Mouse (Mus musculus) splenic B cell, adult 2 months (primary cell): ENCODE results near the gene Eif3m.

Experiments used
- DNase-seq: peaks from one replicate; pipeline ENCODE4 v3.0.0-alpha.2; 2011; ENCODE audit warnings: low read depth, low spot score
- H3K27me3 ChIP-seq: 2 replicates; pipeline ENCODE4 v1.6.1; 2012; ENCODE audit warnings: mild to moderate bottlenecking, low read length, moderate library complexity, mixed read lengths; ENCODE audit not compliant: control insufficient read depth, poor library complexity, insufficient read depth, severe bottlenecking
- H3K36me3 ChIP-seq: 2 replicates; pipeline ENCODE4 v1.6.1; 2012; ENCODE audit warnings: mild to moderate bottlenecking, low read length, moderate library complexity, mixed read lengths; ENCODE audit not compliant: control insufficient read depth, poor library complexity, insufficient read depth, severe bottlenecking

Eif3m gene

DNA sequence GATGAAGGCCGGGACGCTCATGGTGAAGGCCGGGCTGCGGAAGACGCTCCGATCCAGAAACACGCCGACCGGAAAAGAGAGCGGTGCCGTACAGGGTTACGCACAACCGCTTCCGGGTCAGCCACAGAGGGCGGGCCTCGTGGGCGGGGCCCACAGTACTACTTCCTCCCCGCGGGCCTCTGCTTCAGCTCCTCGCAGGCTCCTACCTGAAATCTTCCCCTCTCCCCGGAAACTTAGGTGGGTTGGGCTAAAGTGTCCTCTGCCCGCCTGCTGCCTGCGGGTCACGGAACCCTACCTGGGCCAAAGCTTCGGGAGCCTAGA is at the start of gene Eif3m:
Gene Eif3m (minus strand): TSS at position 114 of the 321 bp plus-strand sequence.
- peak; percentile 94 for DNase-seq
- no peaks in the 10 kb centered on the region; the same call in 1 of the 2 replicates for H3K36me3 ChIP-seq
- H3K27me3 ChIP-seq = no peaks in the 10 kb centered on the region

DNA sequence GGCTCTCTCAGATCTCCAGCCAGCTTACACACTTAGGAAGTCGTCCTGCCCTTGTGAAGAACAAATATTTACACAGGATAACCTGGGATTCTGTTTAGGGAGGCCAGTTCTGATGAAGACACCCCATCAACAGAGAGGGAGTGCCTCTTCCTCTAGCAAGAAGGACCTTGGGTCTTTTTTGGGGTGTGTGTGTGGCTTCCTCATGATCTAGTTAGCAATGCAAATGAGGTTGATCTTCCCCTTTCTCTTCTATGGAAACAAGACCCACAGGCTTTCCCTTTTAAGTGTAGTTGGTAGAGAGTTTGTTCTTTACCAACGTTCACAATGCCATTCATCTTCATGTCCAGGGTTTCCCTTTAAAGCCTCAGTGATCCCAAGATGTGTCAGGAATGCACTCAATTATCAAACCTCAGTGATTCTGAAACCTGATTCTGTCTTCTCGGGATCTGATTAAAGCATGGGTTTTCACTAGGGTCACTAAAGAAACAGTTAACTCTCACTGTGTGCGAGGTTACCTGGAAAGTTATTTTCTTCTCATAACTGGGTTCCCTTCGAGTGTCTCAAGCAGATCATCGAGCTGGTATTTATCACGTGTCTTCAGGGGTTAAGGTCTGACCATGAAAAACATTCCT is 46.0 kb upstream of the Eif3m start:
- peak; percentile 42 for DNase-seq
- Histone ChIP-seq H3K36me3 (no peaks in the 10 kb centered on the region), H3K27me3 (no peaks in the 10 kb centered on the region)

DNA sequence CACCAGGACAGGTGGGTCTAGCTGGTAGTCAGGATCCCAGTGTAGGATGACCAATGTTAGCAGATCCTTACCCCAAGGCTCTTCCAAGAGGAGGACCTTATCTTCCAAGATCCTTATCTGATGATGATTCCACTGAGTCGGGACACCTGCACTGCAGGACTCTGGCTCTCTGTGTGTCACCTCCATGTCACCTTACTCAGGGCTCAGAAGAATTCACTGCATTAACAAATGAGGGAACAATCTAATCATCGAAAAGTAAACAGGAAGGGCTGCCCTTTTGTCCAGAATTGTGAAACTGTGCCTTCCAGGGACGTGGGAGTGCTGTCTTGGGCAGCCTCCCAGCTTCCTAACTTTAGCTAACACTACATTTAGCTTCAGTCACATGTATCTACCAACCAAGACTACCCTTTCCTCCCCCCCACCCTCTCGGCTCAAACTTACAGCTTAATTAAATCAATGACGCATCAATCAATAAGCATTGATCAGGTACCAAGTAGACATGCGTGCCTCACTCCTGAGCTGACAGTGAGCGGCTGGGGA is 41.8 kb upstream of the Eif3m start:
- H3K36me3 ChIP-seq = no peaks in the 10 kb centered on the region
- no peak for DNase-seq
- H3K27me3 ChIP-seq = no peaks in the 10 kb centered on the region

DNA sequence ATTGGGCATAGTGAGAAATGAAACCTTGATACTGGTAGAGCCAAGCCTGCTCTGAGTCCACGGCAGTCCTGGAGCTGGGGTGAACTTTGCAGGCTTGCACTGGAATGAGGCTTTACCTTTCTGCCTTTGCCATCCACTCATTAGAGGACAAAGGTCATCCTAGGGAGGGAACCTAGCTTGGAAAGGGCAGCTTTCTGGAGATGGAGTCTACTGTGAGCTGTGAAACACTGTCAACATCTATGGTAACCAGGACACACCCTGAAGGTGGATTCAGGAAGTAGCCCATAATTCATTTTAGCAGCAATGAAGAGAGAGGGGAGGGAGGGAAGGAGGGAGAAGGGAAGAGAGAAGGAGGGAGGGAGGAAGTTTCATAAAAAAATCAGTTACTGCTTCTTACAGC is 38.6 kb upstream of the Eif3m start:
- no peak for DNase-seq
- H3K36me3 ChIP-seq = no peaks in the 10 kb centered on the region

DNA sequence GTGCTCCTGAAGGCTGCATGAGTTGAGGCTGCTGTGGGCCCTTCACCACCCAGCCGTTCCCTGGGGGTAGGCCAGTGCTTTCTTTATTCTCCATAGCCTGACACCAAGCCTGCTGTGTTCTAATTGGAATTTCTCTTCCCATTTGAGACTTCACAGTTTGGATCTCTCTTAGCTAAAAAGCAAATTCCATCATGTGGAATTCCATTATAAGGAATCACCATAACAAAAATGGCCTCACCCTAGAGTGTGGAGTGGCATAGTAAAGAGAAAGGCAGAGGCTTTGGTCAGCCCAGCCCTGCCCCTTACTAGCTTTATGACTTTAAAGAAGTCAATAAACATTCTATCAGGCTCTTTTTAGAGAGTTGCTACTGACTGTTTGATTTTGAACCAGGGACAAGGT is 31.4 kb upstream of the Eif3m start:
- DNase-seq = no peak
- H3K36me3 ChIP-seq = no peaks in the 10 kb centered on the region

More for the DNA sequence above, 38.6 kb upstream of the Eif3m start:
- no peaks in the 10 kb centered on the region for H3K27me3 ChIP-seq

DNA sequence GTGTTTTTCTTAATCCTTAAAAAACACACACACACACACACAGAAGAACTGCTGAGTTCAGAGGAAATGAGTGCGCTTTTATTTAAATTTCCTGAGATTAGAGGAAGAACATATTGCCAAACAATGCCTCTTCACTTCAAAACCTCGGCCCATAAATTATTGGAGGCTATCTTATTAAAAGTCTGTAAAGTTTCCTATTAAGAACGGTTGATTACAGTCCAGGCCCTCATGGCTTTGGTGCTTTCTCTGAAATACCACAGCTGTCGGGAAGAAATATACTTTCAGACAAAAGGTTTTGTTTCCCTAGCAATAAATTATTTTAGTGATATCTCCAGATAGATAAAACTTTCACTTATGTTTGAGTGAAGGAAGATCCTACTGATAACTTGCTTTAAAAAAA is 26.3 kb upstream of the Eif3m start:
- no peak for DNase-seq
- Histone ChIP-seq H3K36me3 (no peaks in the 10 kb centered on the region), H3K27me3 (no peaks in the 10 kb centered on the region)

More for the DNA sequence above, 31.4 kb upstream of the Eif3m start:
- H3K27me3 ChIP-seq = no peaks in the 10 kb centered on the region

DNA sequence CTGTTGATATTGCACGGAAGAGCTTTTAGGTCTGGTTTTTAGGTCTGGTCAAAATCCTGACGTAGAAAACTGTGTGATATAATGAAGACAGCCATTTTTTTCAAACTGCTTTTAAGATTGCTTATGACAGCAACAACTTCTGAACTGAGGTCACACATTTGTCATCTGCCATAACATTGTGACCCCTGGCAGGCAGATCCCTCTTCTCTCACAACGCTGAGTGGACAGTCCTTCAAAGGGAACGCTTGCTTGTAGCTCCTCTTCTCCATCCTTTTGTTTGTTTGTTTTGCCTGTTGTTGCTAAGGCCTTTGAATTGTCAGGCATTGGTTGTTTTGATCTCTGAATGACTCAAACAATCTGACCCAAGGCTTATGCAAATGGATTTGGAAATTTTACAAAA is 24.0 kb upstream of the Eif3m start:
- DNase-seq = no peak
- Histone ChIP-seq H3K27me3 (no peaks in the 10 kb centered on the region), H3K36me3 (no peaks in the 10 kb centered on the region)

DNA sequence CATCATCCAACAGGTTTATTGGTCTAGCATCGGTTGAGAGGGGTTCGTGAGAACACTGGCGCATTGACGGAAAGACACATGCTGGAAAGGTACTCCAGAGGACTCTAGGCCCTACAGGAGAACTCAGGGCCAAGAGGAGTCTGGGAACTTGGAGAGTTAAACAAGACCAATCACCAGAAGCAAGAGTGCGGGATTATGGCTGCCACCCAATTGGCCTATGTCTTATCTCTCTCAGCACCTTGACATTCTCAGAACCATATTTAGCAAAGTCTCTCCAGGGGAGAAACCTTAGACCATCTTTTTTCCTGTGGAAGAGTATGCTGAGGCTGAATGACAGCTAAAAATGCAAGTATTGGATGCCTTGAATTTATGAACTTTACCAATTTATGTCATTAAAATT is 22.0 kb upstream of the Eif3m start:
- no peaks in the 10 kb centered on the region for H3K27me3 ChIP-seq
- H3K36me3 ChIP-seq = no peaks in the 10 kb centered on the region
- no peak for DNase-seq

DNA sequence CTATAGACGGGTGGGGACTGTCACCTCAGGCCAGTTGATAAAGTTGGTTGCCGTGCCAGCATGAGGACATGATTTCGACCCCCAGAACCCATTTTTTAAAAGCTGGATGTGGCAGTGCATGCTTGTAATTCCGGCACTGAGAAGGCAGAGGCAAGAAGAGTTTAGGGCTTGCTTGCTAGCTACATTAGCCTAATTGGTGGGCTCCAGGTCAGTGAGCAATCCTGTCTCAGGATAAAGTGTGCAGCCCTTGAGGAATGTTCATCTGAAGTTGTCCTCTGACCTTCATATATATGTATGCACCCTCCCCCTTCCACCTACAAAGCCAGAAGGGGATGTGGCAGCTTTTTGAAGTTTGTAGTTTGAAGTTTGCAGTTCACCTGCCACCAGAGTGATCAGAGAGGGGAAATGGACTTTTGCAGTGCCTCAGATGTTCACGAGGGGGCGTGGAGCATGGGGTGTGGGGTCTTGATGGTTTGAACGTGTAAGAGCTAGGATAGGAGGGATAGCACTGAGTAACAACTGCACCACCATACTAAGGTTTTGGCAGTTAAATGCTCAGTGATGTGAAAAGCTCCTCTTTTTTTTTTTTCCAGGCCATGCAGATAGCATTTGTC is 21.2 kb upstream of the Eif3m start:
- no peak for DNase-seq
- Histone ChIP-seq H3K27me3 (no peaks in the 10 kb centered on the region), H3K36me3 (no peaks in the 10 kb centered on the region)

DNA sequence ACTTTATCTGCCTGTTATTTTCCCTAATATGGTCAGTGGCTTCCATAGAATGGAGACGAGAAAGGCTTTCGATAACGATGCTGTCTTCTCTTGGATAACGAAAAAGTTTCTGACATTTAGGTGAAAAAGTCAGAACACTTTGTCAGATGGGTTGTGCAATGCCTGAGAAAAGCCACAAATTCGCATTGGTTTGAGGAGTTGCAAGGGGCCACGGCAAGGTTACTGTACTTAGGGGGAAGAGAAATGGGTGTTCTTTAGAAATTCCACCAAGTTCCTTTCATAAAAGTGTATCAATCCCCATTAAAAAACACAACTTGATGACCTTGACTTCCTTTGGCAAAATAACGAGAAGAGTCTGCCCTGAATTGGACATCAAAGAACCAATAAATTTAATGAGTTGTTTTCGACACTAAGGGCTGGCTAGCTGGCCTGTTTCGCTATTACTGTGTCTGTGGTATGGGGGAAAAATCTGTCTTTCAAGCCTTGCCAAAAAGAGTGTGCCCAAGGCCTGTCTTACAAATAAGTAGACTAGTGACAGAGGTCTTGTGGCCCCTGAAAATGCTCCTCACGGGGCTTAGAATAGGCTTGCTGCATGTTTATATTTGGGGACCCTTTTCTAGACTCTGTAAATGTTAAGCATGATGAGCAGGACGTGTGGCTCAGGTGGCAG is 19.7 kb upstream of the Eif3m start:
- Histone ChIP-seq H3K36me3 (no peaks in the 10 kb centered on the region), H3K27me3 (no peaks in the 10 kb centered on the region)
- no peak for DNase-seq

DNA sequence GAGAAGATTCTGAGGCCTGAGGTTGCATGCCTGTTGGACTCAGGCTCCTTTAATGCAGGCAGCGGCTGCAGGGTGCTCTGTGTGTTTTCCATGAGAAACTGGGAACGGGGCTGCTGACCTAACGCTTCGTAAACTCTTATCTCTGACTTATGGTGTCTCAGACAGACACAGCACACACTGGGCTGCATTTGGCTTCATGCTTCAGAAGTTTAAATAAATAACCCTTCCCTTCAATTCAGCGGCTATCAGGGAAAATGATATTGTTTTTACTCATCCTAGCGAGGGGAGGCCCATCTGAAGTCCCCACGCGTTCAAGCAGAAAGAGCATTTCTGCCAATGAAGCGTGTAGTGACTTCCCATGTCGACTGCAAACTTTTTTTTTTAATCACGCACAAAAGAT is 19.1 kb upstream of the Eif3m start:
- Histone ChIP-seq H3K27me3 (no peaks in the 10 kb centered on the region), H3K36me3 (no peaks in the 10 kb centered on the region)
- no peak for DNase-seq

DNA sequence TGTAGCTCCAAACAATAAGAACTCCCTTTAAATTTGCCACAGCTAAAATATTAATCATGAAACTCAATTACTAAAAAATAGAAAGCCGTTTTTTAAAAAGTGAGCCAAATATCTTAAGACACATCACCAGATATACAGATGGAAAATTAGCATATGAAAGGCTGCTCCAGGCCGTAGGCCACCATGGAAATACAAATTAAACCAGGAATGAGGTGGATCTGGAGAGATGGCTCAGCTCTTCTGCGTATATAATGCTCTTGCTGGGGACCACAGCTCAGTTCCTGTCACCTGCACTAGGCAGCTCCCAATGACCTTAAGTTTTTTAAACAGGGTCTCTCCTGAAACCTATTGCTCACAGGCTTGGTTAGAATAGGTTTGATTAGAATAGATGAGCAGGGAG is 17.2 kb upstream of the Eif3m start:
- no peaks in the 10 kb centered on the region for H3K27me3 ChIP-seq
- H3K36me3 ChIP-seq = no peaks in the 10 kb centered on the region
- no peak for DNase-seq

DNA sequence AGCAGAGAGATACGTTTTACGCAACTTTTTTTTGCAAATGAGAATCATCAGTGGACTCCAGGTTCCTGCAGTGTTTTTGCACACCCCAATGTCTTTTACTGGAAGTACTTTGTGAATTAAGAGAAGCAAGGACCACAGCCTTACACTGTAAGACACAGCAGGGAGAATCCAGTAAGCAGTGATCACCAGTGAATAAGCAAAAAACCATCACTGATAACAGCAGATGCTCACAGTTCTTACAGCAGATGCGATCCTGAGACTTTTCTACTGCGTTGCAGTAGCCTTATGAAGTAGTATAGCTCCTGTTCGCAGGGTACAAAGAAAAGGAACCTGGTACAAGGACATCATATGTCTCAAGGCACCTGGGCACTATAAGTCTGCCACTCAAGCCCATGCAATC is 13.6 kb upstream of the Eif3m start:
- Histone ChIP-seq H3K36me3 (no peaks in the 10 kb centered on the region), H3K27me3 (no peaks in the 10 kb centered on the region)
- no peak for DNase-seq

DNA sequence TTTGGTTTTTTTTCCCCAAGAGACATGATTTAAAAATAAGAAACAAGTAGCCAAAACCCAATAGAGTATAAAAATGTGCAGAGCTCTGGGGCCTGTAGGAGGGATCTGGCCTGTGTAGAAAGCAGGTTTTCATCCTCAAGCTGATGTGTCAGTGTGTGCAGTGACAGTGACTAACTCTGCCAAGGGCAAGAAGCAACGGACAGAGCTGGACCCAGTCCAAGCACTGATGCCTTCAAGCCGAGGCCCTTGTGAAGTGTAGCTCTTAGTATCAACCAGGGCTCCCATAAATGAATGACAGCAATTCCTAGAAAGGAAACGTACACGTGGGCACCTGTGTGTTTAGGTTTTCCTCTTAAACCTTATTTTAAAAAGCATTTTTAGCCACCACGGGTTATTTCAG is 11.9 kb upstream of the Eif3m start:
- no peak for DNase-seq
- Histone ChIP-seq H3K27me3 (no peaks in the 10 kb centered on the region), H3K36me3 (no peaks in the 10 kb centered on the region)

DNA sequence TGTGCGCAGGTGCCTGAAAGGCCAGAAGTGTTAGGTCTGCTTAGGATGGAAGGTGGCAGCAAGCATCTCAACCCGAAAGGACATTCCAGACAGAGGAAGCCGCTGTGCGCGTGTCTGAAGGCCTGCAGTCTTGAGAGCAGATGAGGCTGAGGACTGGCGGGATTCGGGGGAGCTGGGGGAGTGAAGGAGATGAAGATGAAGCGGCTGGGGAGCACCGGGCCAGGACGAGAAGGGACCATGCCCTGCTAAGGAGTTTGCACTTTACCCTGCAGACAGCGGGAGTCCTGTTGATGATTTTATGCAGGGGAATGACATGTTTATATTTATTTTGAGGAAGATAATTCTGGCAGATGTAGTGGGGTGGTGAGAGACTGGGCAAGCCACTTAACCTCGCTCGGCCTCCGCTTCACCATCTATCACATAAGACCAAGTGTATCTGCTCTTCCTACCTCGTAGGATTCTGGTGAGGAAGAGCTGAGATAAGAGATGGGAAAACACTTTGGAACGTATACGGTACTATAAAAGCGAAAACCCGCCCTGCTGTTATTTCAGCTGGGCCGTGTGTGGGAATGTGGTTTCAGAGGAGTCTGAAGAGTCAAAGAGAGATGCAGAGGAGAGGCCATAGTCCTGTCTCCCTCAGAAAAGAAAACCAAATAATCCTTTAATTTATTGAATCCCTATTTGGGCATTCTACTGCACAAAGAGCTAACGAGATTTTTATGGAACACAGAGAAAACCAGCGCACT is 10.2 kb upstream of the Eif3m start:
- no peak for DNase-seq
- Histone ChIP-seq H3K36me3 (no peaks in the 10 kb centered on the region), H3K27me3 (no peaks in the 10 kb centered on the region)
